Mouse (Mus musculus) small intestine, adult 2 months (tissue): Measurements from ENCODE around the gene Cenpv.

Source experiments
- CTCF ChIP-seq: fragments of 200-500 bp; IDR thresholded peaks from 2 replicates; pipeline ENCODE4 v1.5.1; 2012; ENCODE audit warnings: low read depth, mild to moderate bottlenecking, control low read depth, inconsistent platforms, low read length, moderate library complexity, mixed read lengths; ENCODE audit not compliant: insufficient replicate concordance, insufficient read length; ENCODE audit errors: extremely low read depth
- POLR2A ChIP-seq: fragments of 200-500 bp; IDR thresholded peaks from 2 replicates; pipeline ENCODE4 v1.6.1; 2012; ENCODE audit warnings: low read depth, mild to moderate bottlenecking, control low read depth, inconsistent platforms, low read length, moderate library complexity

DNA sequence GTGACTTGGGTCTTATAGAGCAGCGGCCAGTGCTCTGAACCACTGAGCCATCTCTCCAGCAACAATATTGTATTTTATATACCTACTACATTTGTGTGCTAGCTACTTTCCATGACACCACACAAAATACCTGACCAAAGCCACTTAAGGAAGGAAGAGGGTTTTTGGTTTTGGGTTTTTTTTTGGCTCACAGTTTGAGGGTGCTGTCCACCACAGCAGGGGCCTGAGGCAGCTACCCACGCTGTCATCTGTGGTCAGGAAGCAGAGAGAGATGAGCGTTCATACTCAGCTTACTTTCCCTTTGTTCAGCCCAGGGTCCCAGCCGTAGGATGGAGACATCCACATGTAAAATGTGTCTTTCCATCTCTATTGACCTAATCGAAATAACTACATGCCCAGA lies 48.0 kb upstream of the Cenpv start:
- no peak for TF ChIP-seq POLR2A
- TF ChIP-seq CTCF = no peak
